Mouse (Mus musculus) CH12.LX (cell line): ENCODE measurements around the gene Cacna1s. TPM values are rescaled to one million over a fixed set of nuclear protein-coding genes. Genes with fewer than 3 reads are reported as not detected.

Source experiments
- DNase-seq: peaks from one replicate; pipeline ENCODE4 v3.0.0-alpha.2; 2013; ENCODE audit errors: extremely low read depth
- H3K27ac ChIP-seq: 2 replicates; pipeline ENCODE4 v1.5.1; 2012; ENCODE audit warnings: low read depth, mild to moderate bottlenecking, control low read depth, moderate library complexity; ENCODE audit not compliant: insufficient read depth
- H3K27me3 ChIP-seq: replicated peaks from 2 replicates; pipeline ENCODE3; 2012; ENCODE audit warnings: inconsistent platforms
- H3K36me3 ChIP-seq, 2 experiments: replicated peaks in 1 of 2; 2 replicates each; pipeline versions ENCODE3 to v1.6.1; 2012; ENCODE audit warnings: inconsistent platforms in 1 of 2, low read length in 1 of 2, mild to moderate bottlenecking in 1 of 2, mixed read lengths in 1 of 2, moderate library complexity in 1 of 2; ENCODE audit not compliant: control insufficient read depth in 1 of 2, insufficient read depth in 1 of 2
- H3K4me1 ChIP-seq, 2 experiments: 2 replicates each; pipeline ENCODE4 v1.6.1; 2012; ENCODE audit warnings: inconsistent platforms in 1 of 2, moderate library complexity in 1 of 2; ENCODE audit not compliant: insufficient read depth in 2 of 2, control insufficient read depth in 1 of 2
- H3K4me2 ChIP-seq: 2 replicates; pipeline ENCODE4 v1.6.1; 2012; ENCODE audit warnings: low read depth, mild to moderate bottlenecking, control low read depth; ENCODE audit not compliant: poor library complexity, insufficient read depth, severe bottlenecking
- H3K4me3 ChIP-seq, 3 experiments: fragments of 150-350 bp in 1 of 3; sonication (generic) in 1 of 3; replicated peaks in 1 of 3; 2 replicates each; pipeline versions ENCODE3 to v1.5.1; 2011 to 2012; ENCODE audit warnings: low read depth in 2 of 3, low read length in 2 of 3, mild to moderate bottlenecking in 2 of 3, moderate library complexity in 2 of 3, control low read depth in 1 of 3, improper control_type of control experiment in 1 of 3, inconsistent platforms in 1 of 3, mixed read lengths in 1 of 3; ENCODE audit not compliant: poor library complexity in 1 of 3
- H3K79me2 ChIP-seq: replicated peaks from 2 replicates; pipeline ENCODE4 v1.6.1; 2012; ENCODE audit warnings: mild to moderate bottlenecking, moderate library complexity; ENCODE audit not compliant: control insufficient read depth, poor library complexity, insufficient read depth, severe bottlenecking; ENCODE audit errors: extremely low read depth
- H3K9ac ChIP-seq: 2 replicates; pipeline ENCODE4 v1.6.1; 2012; ENCODE audit warnings: low read depth, mild to moderate bottlenecking, control low read depth, moderate library complexity; ENCODE audit not compliant: insufficient read depth
- H3K9me3 ChIP-seq: replicated peaks from 2 replicates; pipeline ENCODE3; 2012; ENCODE audit warnings: low read length, inconsistent platforms, mixed read lengths
- BHLHE40 ChIP-seq: IDR thresholded peaks from 2 replicates; pipeline ENCODE4 v1.6.1; 2011; ENCODE audit warnings: mild to moderate bottlenecking, low read depth, low read length, improper control_type of control experiment
- CHD1 ChIP-seq: IDR thresholded peaks from 2 replicates; pipeline ENCODE4 v1.6.1; 2012; ENCODE audit warnings: low read depth, low read length, improper control_type of control experiment, inconsistent platforms
- CHD2 ChIP-seq: IDR thresholded peaks from 2 replicates; pipeline ENCODE4 v1.6.1; 2011; ENCODE audit warnings: low read length, improper control_type of control experiment
- CTCF ChIP-seq, 2 experiments: IDR thresholded peaks in 1 of 2; conservative IDR thresholded peaks in 1 of 2; 2 replicates each; pipeline ENCODE4 v1.5.1; 2011 to 2012; ENCODE audit warnings: low read depth in 2 of 2, low read length in 2 of 2, improper control_type of control experiment in 1 of 2, inconsistent platforms in 1 of 2, mild to moderate bottlenecking in 1 of 2, moderate library complexity in 1 of 2
- E2F4 ChIP-seq: IDR thresholded peaks from 2 replicates; pipeline ENCODE4 v1.6.1; 2011; ENCODE audit warnings: low read depth, low read length, improper control_type of control experiment; ENCODE audit not compliant: insufficient replicate concordance
- ELF1 ChIP-seq: IDR thresholded peaks from 2 replicates; pipeline ENCODE4 v1.6.1; 2014; ENCODE audit warnings: low read depth, mild to moderate bottlenecking, inconsistent platforms, low read length, improper control_type of control experiment
- EP300 ChIP-seq: IDR thresholded peaks from 2 replicates; pipeline ENCODE4 v1.6.1; 2011; ENCODE audit warnings: low read length, improper control_type of control experiment
- ETS1 ChIP-seq: conservative IDR thresholded peaks from 2 replicates; pipeline ENCODE4 v1.6.1; 2012; ENCODE audit warnings: low read depth, mild to moderate bottlenecking, inconsistent platforms, low read length, improper control_type of control experiment, moderate library complexity
- GABPA ChIP-seq: IDR thresholded peaks from 2 replicates; pipeline ENCODE4 v1.6.1; 2012; ENCODE audit warnings: low read depth, low read length, improper control_type of control experiment, inconsistent platforms; ENCODE audit not compliant: insufficient replicate concordance
- HCFC1 ChIP-seq: IDR thresholded peaks from 2 replicates; pipeline ENCODE4 v1.6.1; 2012; ENCODE audit warnings: low read depth, mild to moderate bottlenecking, inconsistent platforms, low read length, improper control_type of control experiment
- IRF4 ChIP-seq: IDR thresholded peaks from 2 replicates; pipeline ENCODE4 v1.6.1; 2014; ENCODE audit warnings: low read depth, mild to moderate bottlenecking, inconsistent platforms, low read length, improper control_type of control experiment
- JUND ChIP-seq: conservative IDR thresholded peaks from 2 replicates; pipeline ENCODE4 v1.6.1; 2011; ENCODE audit warnings: low read depth, low read length, improper control_type of control experiment
- KAT2A ChIP-seq: IDR thresholded peaks from 2 replicates; pipeline ENCODE4 v1.6.1; 2012; ENCODE audit warnings: low read length, improper control_type of control experiment, inconsistent platforms; ENCODE audit not compliant: insufficient replicate concordance
- MAX ChIP-seq: IDR thresholded peaks from 2 replicates; pipeline ENCODE4 v1.6.1; 2011; ENCODE audit warnings: low read length, improper control_type of control experiment
- MAZ ChIP-seq: IDR thresholded peaks from 2 replicates; pipeline ENCODE4 v1.6.1; 2012; ENCODE audit warnings: low read depth, mild to moderate bottlenecking, inconsistent platforms, low read length, improper control_type of control experiment, moderate library complexity
- MEF2A ChIP-seq: IDR thresholded peaks from 2 replicates; pipeline ENCODE4 v1.6.1; 2014; ENCODE audit warnings: low read depth, mild to moderate bottlenecking, inconsistent platforms, low read length, improper control_type of control experiment, borderline replicate concordance
- MXI1 ChIP-seq: IDR thresholded peaks from 2 replicates; pipeline ENCODE4 v1.6.1; 2011; ENCODE audit warnings: mild to moderate bottlenecking, low read depth, low read length, improper control_type of control experiment
- MYC ChIP-seq: IDR thresholded peaks from 2 replicates; pipeline ENCODE4 v1.6.1; 2011; ENCODE audit warnings: low read depth, mild to moderate bottlenecking, improper control_type of control experiment, low read length
- NELFE ChIP-seq: IDR thresholded peaks from 2 replicates; pipeline ENCODE4 v1.6.1; 2011; ENCODE audit warnings: low read depth, low read length, improper control_type of control experiment
- NRF1 ChIP-seq: IDR thresholded peaks from 2 replicates; pipeline ENCODE4 v1.6.1; 2014; ENCODE audit warnings: low read depth, mild to moderate bottlenecking, inconsistent platforms, low read length, improper control_type of control experiment, moderate library complexity
- PAX5 ChIP-seq: IDR thresholded peaks from 2 replicates; pipeline ENCODE4 v1.6.1; 2012; ENCODE audit warnings: low read length, inconsistent platforms, mixed read lengths
- POLR2A ChIP-seq: IDR thresholded peaks from 2 replicates; pipeline ENCODE4 v1.6.1; 2011; ENCODE audit warnings: low read depth, mild to moderate bottlenecking, improper control_type of control experiment, low read length
- POLR2AphosphoS2 ChIP-seq: IDR thresholded peaks from 2 replicates; pipeline ENCODE4 v1.6.1; 2011; ENCODE audit warnings: low read depth, low read length, improper control_type of control experiment
- RCOR1 ChIP-seq: conservative IDR thresholded peaks from 2 replicates; pipeline ENCODE4 v1.6.1; 2012; ENCODE audit warnings: low read depth, mild to moderate bottlenecking, inconsistent platforms, low read length, improper control_type of control experiment
- SIN3A ChIP-seq: IDR thresholded peaks from 2 replicates; pipeline ENCODE4 v1.6.1; 2012; ENCODE audit warnings: low read length, improper control_type of control experiment, inconsistent platforms
- SMC3 ChIP-seq: IDR thresholded peaks from 2 replicates; pipeline ENCODE4 v1.6.1; 2011; ENCODE audit warnings: low read depth, low read length, improper control_type of control experiment
- TCF12 ChIP-seq: IDR thresholded peaks from 2 replicates; pipeline ENCODE4 v1.6.1; 2014; ENCODE audit warnings: low read depth, mild to moderate bottlenecking, inconsistent platforms, low read length, improper control_type of control experiment
- UBTF ChIP-seq: IDR thresholded peaks from 2 replicates; pipeline ENCODE4 v1.6.1; 2012; ENCODE audit warnings: low read depth, mild to moderate bottlenecking, inconsistent platforms, low read length, improper control_type of control experiment, moderate library complexity
- USF2 ChIP-seq: conservative IDR thresholded peaks from 2 replicates; pipeline ENCODE4 v1.6.1; 2011; ENCODE audit warnings: low read depth, low read length, improper control_type of control experiment
- ZKSCAN1 ChIP-seq: IDR thresholded peaks from 2 replicates; pipeline ENCODE4 v1.6.1; 2012; ENCODE audit warnings: low read depth, inconsistent platforms, low read length, improper control_type of control experiment, borderline replicate concordance
- ZMIZ1 ChIP-seq: IDR thresholded peaks from 2 replicates; pipeline ENCODE4 v1.6.1; 2012; ENCODE audit warnings: low read depth, mild to moderate bottlenecking, inconsistent platforms, low read length, improper control_type of control experiment
- ZNF384 ChIP-seq: IDR thresholded peaks from 2 replicates; pipeline ENCODE4 v1.6.1; 2012; ENCODE audit warnings: low read depth, low read length, improper control_type of control experiment, inconsistent platforms
- dilution Hi-C: fragments of 300-500 bp; cut with MboI; formaldehyde crosslinking; loops from 2 replicates; pipeline ENCODE4 v1.14.3; 2020; ENCODE audit warnings: low sequenced_read_pairs; ENCODE audit not compliant: extremely low pct_unique_long_range_greater_than_20kb, extremely low pct_ligation_motif_present
- in situ Hi-C: fragments of 300-500 bp; cut with MboI; formaldehyde crosslinking; loops from 3 replicates; pipeline ENCODE4 v1.14.3; 2019; ENCODE audit warnings: low sequenced_read_pairs, low pct_ligation_motif_present, low pct_unique_long_range_greater_than_20kb, mixed read lengths
- polyA plus RNA-seq: library from polyadenylated mRNA; unstranded; fragments of >175 nt; gene quantifications from 2 replicates; pipeline ENCODE4 v1.2.1, GENCODE M21; 2012; ENCODE audit warnings: low read depth; ENCODE audit not compliant: insufficient read length
- total RNA-seq, 2 experiments: library from RNA; depleted of rRNA; stranded (reverse); fragments of 300-350 nt in 1 of 2; fragments of >200 nt in 1 of 2; gene quantifications; 2 replicates each; pipeline ENCODE4 v1.2.3; 2012 to 2014

Gene Cacna1s
- total and polyA plus RNA-seq, 3 experiments, result 33.9 to 90.0 (median 61.7) TPM

GRCm38 (mm10) chr1:136134547-136134946 lies 82.0 kb downstream of the Cacna1s start:
- dilution Hi-C loops (no loop called here), in situ Hi-C loops (loop anchor here (10.0 kb wide), 1 partner anchor 370 kb away; the partner anchor contains the start of gene Phlda3)
- Histone ChIP-seq H3K9ac (peak overlapping the region; percentile 51), H3K4me3 (no peak overlapping the region), H3K36me3 (peaks cover 0 to 4% of the 10 kb centered on the region in 2 experiments), H3K27me3 (no peaks in the 10 kb centered on the region), H3K9me3 (no peaks in the 10 kb centered on the region), H3K79me2 (peaks cover 34% of the 10 kb centered on the region), H3K4me1 (peaks cover 43 to 76% of the 10 kb centered on the region in 2 experiments), H3K27ac (peak overlapping the region; percentile 84), H3K4me2 (peak overlapping the region; percentile 68)
- TF ChIP-seq POLR2A, result no peak
- no peak for TF ChIP-seq ETS1
- TF ChIP-seq NRF1, result no peak
- no peak for TF ChIP-seq EP300
- TF ChIP-seq MAZ, result no peak
- TF ChIP-seq RCOR1, result no peak
- DNase-seq, result no peak

DNA sequence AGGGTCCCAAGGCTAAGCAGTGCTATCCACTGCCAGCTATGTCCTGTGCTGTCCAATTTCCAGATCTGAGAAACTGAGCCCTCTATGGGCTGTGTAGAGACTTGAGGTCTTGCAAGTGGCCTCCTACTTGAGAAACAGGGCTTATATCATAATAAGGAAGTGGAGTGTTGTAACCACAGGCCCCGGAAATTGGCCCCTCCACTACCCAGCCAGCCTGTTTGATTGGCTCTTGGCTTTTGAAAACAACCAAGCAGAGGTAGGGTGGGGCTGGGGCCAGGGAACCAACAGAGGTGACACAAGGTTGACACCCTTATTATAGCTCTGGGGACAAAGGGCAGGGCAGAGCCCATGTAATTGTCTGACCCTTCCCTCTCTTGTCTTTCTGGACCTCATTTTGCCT lies 82.5 kb downstream of the Cacna1s start:
- peak; percentile 91 for DNase-seq
- dilution Hi-C loops, result no loop called here
- peak overlapping the region; percentile 68 for H3K4me2 ChIP-seq
- TF ChIP-seq ELF1 (peak; percentile 95), MEF2A (peak; percentile 53; the same call in 1 of the 2 replicates), MAZ (peak; percentile 89), MYC (peak; percentile 33; the same call in 1 of the 2 replicates), UBTF (no peak), CHD2 (no peak; the same call in 1 of the 2 replicates), TCF12 (no peak), POLR2AphosphoS2 (no peak), ZKSCAN1 (no peak), EP300 (peak; percentile 42; the same call in 1 of the 2 replicates), PAX5 (no peak), HCFC1 (peak; percentile 61), SMC3 (peak; percentile 9; the same call in 1 of the 2 replicates), JUND (no peak), GABPA (no peak), E2F4 (no peak), NELFE (0 out of 2 replicates have a peak, but pooled peaks have one; percentile 19), CTCF (conservative IDR thresholded peaks at IDR 0.05 in 1 of 2, IDR thresholded peaks at IDR 0.05 in 1 of 2; ENCODE audit: low read depth in 2 of 2, low read length in 2 of 2) (peak in 1 of 2 experiments; percentile 48; a peak in 2 of 4 replicates), SIN3A (peak; percentile 92), MXI1 (peak; percentile 52), MAX (no peak), IRF4 (peak; percentile 49; the same call in 1 of the 2 replicates), BHLHE40 (no peak), ETS1 (peak; percentile 75), USF2 (no peak), ZNF384 (no peak), ZMIZ1 (no peak), NRF1 (no peak), RCOR1 (no peak), KAT2A (no peak), CHD1 (no peak)

More for the DNA sequence above, 82.5 kb downstream of the Cacna1s start:
- Histone ChIP-seq H3K4me1 (peaks cover 43 to 77% of the 10 kb centered on the region in 2 experiments), H3K79me2 (peaks cover 34% of the 10 kb centered on the region), H3K9ac (peak overlapping the region; percentile 51), H3K4me3 (no peak overlapping the region), H3K27me3 (no peaks in the 10 kb centered on the region), H3K36me3 (peaks cover 0 to 4% of the 10 kb centered on the region in 2 experiments), H3K27ac (peak overlapping the region; percentile 99), H3K9me3 (no peaks in the 10 kb centered on the region)
- in situ Hi-C loops, result loop anchor here (10.0 kb wide), 1 partner anchor 370 kb away; the partner anchor contains the start of gene Phlda3
